8 mouse cellular contexts compared by ENCODE assay signal in the genomic region with DNA sequence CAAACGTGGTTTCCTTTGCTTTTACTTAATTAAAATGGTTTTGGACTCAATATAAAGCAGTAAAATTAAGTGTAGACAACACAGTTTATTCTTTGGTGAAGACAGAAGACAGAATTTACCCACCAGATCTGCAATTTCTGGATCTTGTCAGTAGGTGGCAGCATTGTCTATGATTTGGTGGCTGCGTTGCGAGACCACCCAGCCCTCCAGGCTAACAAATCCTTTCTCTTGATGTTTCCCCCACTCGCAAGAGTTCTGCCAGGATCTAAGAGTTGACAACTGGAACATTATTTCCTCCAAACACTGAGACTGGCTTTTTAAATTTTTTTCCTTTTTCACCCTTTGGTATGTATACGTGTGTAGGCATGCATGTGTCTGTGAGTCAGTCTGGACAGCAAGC. TPM values are rescaled to one million over a fixed set of nuclear protein-coding genes. Genes with fewer than 3 reads are reported as not detected.
A peak's percentile ranks its signal among the peaks of the same experiment; 100 is the strongest.
DNase-seq lines count a peak whose midpoint lies in the region; ATAC-seq and TF ChIP-seq lines count a peak whose summit lies in the region.

No protein-coding gene starts in this region.

- no peaks in the 10 kb centered on the region for H3K9me3 ChIP-seq in forebrain, embryonic 14.5 days (replicated peaks; ENCODE audit: control insufficient read depth, low read length)
- no peaks in the 10 kb centered on the region for H3K9me3 ChIP-seq in limb, embryonic 11.5 days (ENCODE audit: control insufficient read depth, low read length)

- peak; percentile 54 for ATAC-seq in forebrain, embryonic 14.5 days
- ATAC-seq in limb, embryonic 11.5 days (ENCODE audit: insufficient number of reproducible peaks, low FRiP score, low TSS enrichment, low read depth), result no peak

- H3K36me3 ChIP-seq in heart, adult 2 months (ENCODE audit: control insufficient read depth, insufficient read depth, low read length), result no peaks in the 10 kb centered on the region
- peaks cover 4% of the 10 kb centered on the region; the same call in 1 of the 2 replicates for H3K36me3 ChIP-seq in forebrain, embryonic 14.5 days (ENCODE audit: control insufficient read depth, insufficient read depth, low read length)
- H3K36me3 ChIP-seq in limb, embryonic 11.5 days (ENCODE audit: control insufficient read depth, insufficient read depth, low read length), result no peaks in the 10 kb centered on the region

- intact Hi-C loops in heart, adult 2 months (cut with DNase I), result loop anchor here (2.0 to 10.0 kb wide), 5 partner anchors 219 to 708 kb away; partner anchors contain the start of gene Rad52

- H3K79me2 ChIP-seq in heart, adult 2 months (replicated peaks; ENCODE audit: control insufficient read depth, insufficient read depth, low read length), result no peaks in the 10 kb centered on the region

- WGBS in heart, adult 2 months, result 12% methylated on average over 5 of the region's 5 CpGs
- WGBS in forebrain, embryonic 14.5 days, result 3% methylated on average over 5 of the region's 5 CpGs
- 13% methylated on average over 5 of the region's 5 CpGs for WGBS in limb, embryonic 11.5 days

- H3K27me3 ChIP-seq in heart, adult 2 months (ENCODE audit: control insufficient read depth, insufficient read depth, low read length), result no peaks in the 10 kb centered on the region
- no peaks in the 10 kb centered on the region for H3K27me3 ChIP-seq in forebrain, embryonic 14.5 days (replicated peaks; ENCODE audit: control insufficient read depth, insufficient read depth, low read length)
- H3K27me3 ChIP-seq in limb, embryonic 11.5 days (ENCODE audit: control insufficient read depth, insufficient read depth, low read length), result no peaks in the 10 kb centered on the region

- TF ChIP-seq POLR2A in heart, adult 2 months (IDR thresholded peaks at IDR 0.05; ENCODE audit: insufficient read depth, low read depth, low read length), result no peak

- no peak overlapping the region for H3K4me3 ChIP-seq in heart, adult 2 months
- H3K4me3 ChIP-seq in forebrain, embryonic 14.5 days (ENCODE audit: low read depth, low read length), result no peak overlapping the region
- H3K4me3 ChIP-seq in limb, embryonic 11.5 days (ENCODE audit: low read depth, low read length), result no peak overlapping the region

- TF ChIP-seq CTCF in heart, adult 2 months (IDR thresholded peaks at IDR 0.05), result peak; percentile 94; the same call in 1 of the 2 replicates

- no peak overlapping the region for H3K9ac ChIP-seq in heart, adult 2 months (ENCODE audit: low read depth, low read length)
- H3K9ac ChIP-seq in forebrain, embryonic 14.5 days (ENCODE audit: low read length), result no peak overlapping the region
- no peak overlapping the region for H3K9ac ChIP-seq in limb, embryonic 11.5 days (ENCODE audit: low read length)

- peak; percentile 70; the same call in 1 of the 2 replicates for TF ChIP-seq EP300 in heart, adult 2 months (IDR thresholded peaks at IDR 0.05; ENCODE audit: insufficient read depth, low read depth, low read length)

- H3K4me2 ChIP-seq in forebrain, embryonic 14.5 days (ENCODE audit: low read length), result no peak overlapping the region
- H3K4me2 ChIP-seq in limb, embryonic 11.5 days (ENCODE audit: low read depth, severe bottlenecking), result no peak overlapping the region

- DNase-seq in heart, adult 2 months, result no peak
- DNase-seq in heart, adult 8-10 months (ENCODE audit: low spot score), result no peak
- peak; percentile 67 for DNase-seq in 416B (ENCODE audit: low read depth)
- DNase-seq in adipocyte (ENCODE audit: low spot score), result peak; percentile 63
- DNase-seq in forebrain, embryonic 14.5 days (ENCODE audit: low spot score), result peak; percentile 90
- DNase-seq in limb, embryonic 11.5 days (ENCODE audit: low spot score), result peak; percentile 84
- DNase-seq in neural tube, embryonic 10.5 days (ENCODE audit: extremely low spot score, low spot score), result peak; percentile 72
- no peak for DNase-seq in ovary, postnatal 10 days (ENCODE audit: low spot score)

- H3K4me1 ChIP-seq in heart, adult 2 months (ENCODE audit: control insufficient read depth, insufficient read depth, low read length), result peaks cover 2% of the 10 kb centered on the region; the same call in 1 of the 2 replicates
- peaks cover 30% of the 10 kb centered on the region for H3K4me1 ChIP-seq in forebrain, embryonic 14.5 days (ENCODE audit: control insufficient read depth, insufficient read depth, low read length)
- H3K4me1 ChIP-seq in limb, embryonic 11.5 days (ENCODE audit: control insufficient read depth, insufficient read depth, low read length), result peaks cover under 1% of the 10 kb centered on the region; the same call in 1 of the 2 replicates

- no peak overlapping the region for H3K27ac ChIP-seq in heart, adult 2 months
- H3K27ac ChIP-seq in forebrain, embryonic 14.5 days (ENCODE audit: low read depth, low read length), result no peak overlapping the region
- H3K27ac ChIP-seq in limb, embryonic 11.5 days (replicated peaks; ENCODE audit: low read depth, low read length), result no peak overlapping the region

RNA-seq across cellular contexts. Expression of gene Fbxl14, which starts 10.3 kb away (rescaled TPM):
- total RNA-seq in heart, adult 2 months (2021), result 10 to 100 TPM; 16.0 to 16.6 TPM
- polyA plus RNA-seq in heart, adult 2 months (2012; rRNA removed), result 19.7 and 20.3 TPM in 2 replicates
- 10 to 100 TPM; 14.7 to 18.1 (median 16.2) TPM for total RNA-seq in heart, adult 8-10 months (2022)
- 6.8 and 7.6 TPM in 2 replicates for polyA plus RNA-seq in forebrain, embryonic 14.5 days (2014; fragmentation: Nextera tagmentation; extraction: Ambion mirVana)
- polyA plus RNA-seq in limb, embryonic 11.5 days (2014; fragmentation: Nextera tagmentation; extraction: Ambion mirVana), result 5.7 and 6.7 TPM in 2 replicates

RNA-seq across cellular contexts. Expression of gene Wnt5b, which starts 54.4 kb away (rescaled TPM):
- 1 to 10 TPM; 2.4 to 3.0 TPM for total RNA-seq in heart, adult 2 months (2021)
- polyA plus RNA-seq in heart, adult 2 months (2012; rRNA removed), result 2.5 and 2.9 TPM in 2 replicates
- total RNA-seq in heart, adult 8-10 months (2022), result 1 to 10 TPM; 1.6 to 3.8 (median 2.5) TPM
- polyA plus RNA-seq in forebrain, embryonic 14.5 days (2014; fragmentation: Nextera tagmentation; extraction: Ambion mirVana), result 3.0 and 3.4 TPM in 2 replicates
- 13.7 and 17.1 TPM in 2 replicates for polyA plus RNA-seq in limb, embryonic 11.5 days (2014; fragmentation: Nextera tagmentation; extraction: Ambion mirVana)

Comparison
In these comparisons a context has a peak if more than half of its experiments do, and no peak if none do; other contexts are left out.
1. DNase-seq: peak in 416B (single experiment), adipocyte (single experiment), forebrain, embryonic 14.5 days (single experiment), limb, embryonic 11.5 days (single experiment) and neural tube, embryonic 10.5 days (single experiment); none in heart, adult 2 months (0 of 2), heart, adult 8-10 months (single experiment) and ovary, postnatal 10 days (single experiment).